Mouse (Mus musculus): ENCODE data around the gene Serpinf2.

DNA sequence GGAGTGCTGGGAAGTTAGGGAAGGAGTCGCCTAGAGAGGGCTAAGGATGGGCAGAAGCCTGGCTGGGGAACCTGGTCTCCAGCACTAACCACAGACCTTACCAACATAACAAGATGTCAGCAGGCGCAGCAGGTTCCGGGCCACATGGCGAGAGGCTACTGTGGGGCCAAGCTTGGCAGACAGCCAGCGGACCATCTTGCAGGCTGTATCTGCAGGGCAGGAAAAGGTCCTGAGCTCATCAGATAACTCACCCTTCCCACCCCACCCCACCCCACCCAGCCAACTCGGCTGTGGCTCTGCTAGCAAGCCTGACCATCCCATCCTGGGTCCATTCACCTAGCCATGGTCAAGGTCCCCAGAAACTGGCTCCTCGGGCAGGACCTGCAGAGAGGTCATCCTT is 10.3 kb upstream of the Serpinf2 start:
- TF ChIP-seq CTCF (IDR thresholded peaks at IDR 0.05; ENCODE audit: control insufficient read depth, insufficient read depth, low read length) = no peak
- TF ChIP-seq POLR2A (IDR thresholded peaks at IDR 0.05; ENCODE audit: borderline replicate concordance, control insufficient read depth, low read depth, low read length) = peak; percentile 28; the same call in 1 of the 2 replicates

All from bone marrow, adult 2 months (tissue).